Mouse (Mus musculus): ENCODE results near the gene Adam23. TPM values are rescaled to one million over a fixed set of nuclear protein-coding genes. Genes with fewer than 3 reads are reported as not detected.

Gene Adam23
- total and polyA plus RNA-seq, 2 experiments, result 2.8 to 25.0 TPM

- Histone ChIP-seq H3K9ac (ENCODE audit: low read depth, low read length) (no peak overlapping the region), H3K79me2 (ENCODE audit: control insufficient read depth, insufficient read depth, low read length) (no peaks in the 10 kb centered on the region), H3K4me1 (ENCODE audit: control insufficient read depth, insufficient read depth, low read length) (no peaks in the 10 kb centered on the region), H3K4me3 (ENCODE audit: insufficient read depth, low read depth, low read length) (no peak overlapping the region), H3K36me3 (ENCODE audit: control insufficient read depth, insufficient read depth, low read length) (no peaks in the 10 kb centered on the region), H3K27ac (replicated peaks; ENCODE audit: insufficient read depth, low read depth, low read length) (no peak overlapping the region), H3K27me3 (ENCODE audit: control insufficient read depth, insufficient read depth, low read length) (no peaks in the 10 kb centered on the region)
- WGBS, result 67% methylated on average over 6 of the region's 6 CpGs
- no peak for TF ChIP-seq POLR2A (IDR thresholded peaks at IDR 0.05; ENCODE audit: extremely low read depth, insufficient read depth, low read length)
- no peak for TF ChIP-seq CTCF (IDR thresholded peaks at IDR 0.05; ENCODE audit: low read depth, low read length)
- no peak for DNase-seq (ENCODE audit: extremely low read depth, low read depth, low spot score)
Measured at GRCm38 (mm10) chr1:63639921-63640320, 194.2 kb downstream of the Adam23 start.

Other genes with a start within 250 kb of the Adam23 start
- gene Gpr1, start 231.3 kb upstream of the Adam23 start, total RNA-seq (2014; rRNA removed), result not detected in 2 replicates
- not detected in 2 replicates for gene Gpr1, start 231.3 kb upstream of the Adam23 start, polyA plus RNA-seq (2012; rRNA removed)
- gene Zdbf2, start 172.6 kb upstream of the Adam23 start, total RNA-seq (2014; rRNA removed), result under 0.01 and 0.07 TPM in 2 replicates
- gene Zdbf2, start 172.6 kb upstream of the Adam23 start, polyA plus RNA-seq (2012; rRNA removed), result not detected in 2 replicates
- not detected in 2 replicates for gene Gm39653, start 170.1 kb downstream of the Adam23 start, total RNA-seq (2014; rRNA removed)
- gene Gm39653, start 170.1 kb downstream of the Adam23 start, polyA plus RNA-seq (2012; rRNA removed), result not detected in 2 replicates
- not detected in 2 replicates for gene Dytn, start 241.0 kb downstream of the Adam23 start, total RNA-seq (2014; rRNA removed)
- gene Dytn, start 241.0 kb downstream of the Adam23 start, polyA plus RNA-seq (2012; rRNA removed), result not detected in 2 replicates

Data from liver, adult 2 months (tissue).